Comparison of ENCODE assay signal across 16 mouse cellular contexts in genomic region chr9:105376411-105376810, GRCm38 (mm10). TPM values are rescaled to one million over a fixed set of nuclear protein-coding genes. Genes with fewer than 3 reads are reported as not detected.
"Had no signal": no experiment of that assay in that cellular context is flagged by ENCODE, and none has a peak within 500 bp of the region (broad histone marks: within the 10 kb centered on the region; RNA-seq: fewer than 3 reads in every experiment).

No protein-coding gene starts in this region.

- H3K9me3 ChIP-seq: limb, embryonic 10.5 days; liver, embryonic 15.5 days had no signal

- H3K9ac ChIP-seq: liver, embryonic 15.5 days had no signal

- H3K27ac ChIP-seq: kidney, postnatal 0 days; layer of hippocampus, adult 2 months; limb, embryonic 10.5 days; liver, embryonic 15.5 days had no signal

- H3K4me2 ChIP-seq: liver, embryonic 11.5 days; liver, embryonic 15.5 days had no signal

- ATAC-seq: intestine, postnatal 0 days; lung, postnatal 0 days had no signal

- H3K4me1 ChIP-seq: limb, embryonic 10.5 days; liver, embryonic 15.5 days had no signal

- H3K36me3 ChIP-seq: limb, embryonic 10.5 days; liver, embryonic 15.5 days had no signal

- H3K27me3 ChIP-seq: liver, embryonic 15.5 days had no signal

- DNase-seq: kidney, adult 8-10 months; kidney, postnatal 4 days; lung, adult 2 months; lung, postnatal 36 days; right cerebral cortex, adult 18-20 months; spleen, adult 18-20 months; thymus, adult 18-20 months; thymus, postnatal 14 days had no signal

- H3K4me3 ChIP-seq: layer of hippocampus, adult 2 months; limb, embryonic 10.5 days; liver, embryonic 15.5 days had no signal

RNA-seq across cellular contexts. Expression of gene Nek11, which starts 18.9 kb away (rescaled TPM):
- total RNA-seq: megakaryocyte progenitor cell, adult 5-6 weeks had no signal
